Mouse (Mus musculus) inflammation-experienced regulatory T-cells, adult 6 months (primary cell): ENCODE data around the gene Stx17. TPM values are rescaled to one million over a fixed set of nuclear protein-coding genes. Genes with fewer than 3 reads are reported as not detected.

Experiments
- ATAC-seq: one replicate; pipeline ENCODE4 v1.8.0; 2017
- polyA plus RNA-seq, 3 experiments: library from polyadenylated mRNA; unstranded; fragments of 100-300 nt; shearing (Covaris generic); gene quantifications; one replicate each; pipeline ENCODE4 v1.2.1; 2017

The Stx17 gene
- polyA plus RNA-seq, result 10 to 100 TPM in 1 of 3 experiments, 1 to 10 TPM in 2; 9.4 to 15.4 (median 9.5) TPM

GRCm38 (mm10) chr4:48124773-48125469 is at the start of gene Stx17:
Gene Stx17, plus strand, starts transcription at chr4:48124915.
- peak; percentile 92 for ATAC-seq

GRCm38 (mm10) chr4:48076693-48077471 is 47.8 kb upstream of the Stx17 start:
- ATAC-seq, result no peak

DNA sequence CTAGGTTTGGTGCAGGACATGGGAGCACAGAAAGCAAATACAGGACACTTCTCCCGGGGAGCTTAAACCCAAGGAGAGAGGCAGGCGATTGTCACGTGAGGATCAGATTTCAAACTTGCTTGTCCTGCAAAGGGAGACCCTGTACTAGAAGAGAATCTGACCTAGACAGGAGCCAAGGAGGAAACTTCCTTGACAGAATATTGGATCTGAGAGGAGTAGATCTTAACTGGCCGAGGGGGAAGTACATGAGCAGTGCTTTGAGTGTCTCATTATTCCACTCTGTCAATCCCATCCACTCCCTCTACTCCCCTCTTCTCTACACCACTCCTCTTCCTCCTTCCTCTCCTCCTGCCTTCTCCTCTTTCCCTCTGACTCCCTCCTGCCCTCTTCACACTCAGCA is 46.5 kb upstream of the Stx17 start:
- no peak for ATAC-seq

GRCm38 (mm10) chr4:48079285-48080039 is 45.3 kb upstream of the Stx17 start:
- ATAC-seq, result no peak

GRCm38 (mm10) chr4:48083452-48083851 is 41.3 kb upstream of the Stx17 start:
- no peak for ATAC-seq

- ATAC-seq, result no peak
Observed at GRCm38 (mm10) chr4:48086609-48087008, 38.1 kb upstream of the Stx17 start.

- ATAC-seq, result no peak
Observed at GRCm38 (mm10) chr4:48087497-48087896, 37.2 kb upstream of the Stx17 start.

GRCm38 (mm10) chr4:48093221-48093620 is 31.5 kb upstream of the Stx17 start:
- ATAC-seq, result no peak

- ATAC-seq, result no peak
Observed at GRCm38 (mm10) chr4:48100217-48100616, 24.5 kb upstream of the Stx17 start.

DNA sequence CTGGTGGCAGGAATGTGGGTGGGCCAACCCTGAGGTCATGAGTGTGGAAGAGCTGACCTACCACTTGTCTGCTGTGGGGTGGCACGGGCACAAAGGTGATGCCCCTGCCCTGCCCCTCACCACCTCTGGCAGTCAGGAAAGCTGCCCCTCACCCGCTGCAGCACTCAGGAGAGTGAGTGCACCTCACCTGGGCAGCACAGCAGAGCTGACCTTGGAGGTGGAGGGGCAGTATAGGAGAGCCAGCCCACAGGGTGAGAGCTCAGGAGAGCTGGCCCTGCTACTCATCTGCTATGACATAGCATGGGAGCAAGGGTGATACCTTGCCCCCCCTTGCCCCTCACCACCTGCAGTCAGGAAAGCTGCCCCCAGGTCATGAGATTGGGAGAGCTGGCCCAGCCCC is 22.7 kb upstream of the Stx17 start:
- no peak for ATAC-seq

GRCm38 (mm10) chr4:48105387-48105786 is 19.3 kb upstream of the Stx17 start:
- no peak for ATAC-seq

- ATAC-seq, result no peak
Observed at GRCm38 (mm10) chr4:48107086-48107485, 17.6 kb upstream of the Stx17 start.

DNA sequence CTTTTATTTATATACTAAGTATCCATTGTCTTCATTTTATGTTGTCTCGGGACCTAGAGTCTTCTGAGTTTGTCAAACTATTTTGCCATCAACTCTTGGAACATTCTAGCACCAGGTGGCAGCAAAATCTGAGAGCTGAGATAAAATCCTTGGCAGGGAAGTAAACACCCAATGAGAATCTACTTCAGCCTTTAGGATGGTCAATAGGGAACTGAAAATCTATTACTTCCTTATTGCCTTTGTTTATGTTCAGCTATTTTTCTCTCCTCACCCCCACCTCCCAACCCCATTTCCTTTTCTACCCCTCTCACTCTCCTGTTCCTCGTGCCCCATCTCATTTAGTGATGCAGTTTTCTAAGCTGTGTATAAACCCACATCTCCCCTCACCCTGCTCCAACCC is 16.1 kb upstream of the Stx17 start:
- no peak for ATAC-seq

DNA sequence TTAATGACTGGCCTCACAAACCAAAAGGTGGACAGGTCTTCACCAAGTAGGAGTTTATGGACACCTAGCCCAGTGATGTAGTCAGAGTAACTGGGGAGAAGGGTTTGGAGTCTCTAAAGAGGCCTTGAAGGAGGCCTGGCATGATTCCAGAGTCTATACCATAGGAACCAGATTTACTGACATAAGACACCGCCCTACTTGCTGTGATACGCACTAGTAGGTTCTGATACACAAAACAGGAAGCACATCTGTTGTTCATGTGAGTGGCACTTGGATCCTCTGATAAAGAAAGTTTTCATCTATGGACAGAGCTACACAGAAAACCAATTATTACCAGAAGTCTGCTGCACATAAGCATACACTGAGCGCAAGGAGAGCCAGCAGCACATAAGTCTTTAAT is 14.4 kb upstream of the Stx17 start:
- no peak for ATAC-seq

DNA sequence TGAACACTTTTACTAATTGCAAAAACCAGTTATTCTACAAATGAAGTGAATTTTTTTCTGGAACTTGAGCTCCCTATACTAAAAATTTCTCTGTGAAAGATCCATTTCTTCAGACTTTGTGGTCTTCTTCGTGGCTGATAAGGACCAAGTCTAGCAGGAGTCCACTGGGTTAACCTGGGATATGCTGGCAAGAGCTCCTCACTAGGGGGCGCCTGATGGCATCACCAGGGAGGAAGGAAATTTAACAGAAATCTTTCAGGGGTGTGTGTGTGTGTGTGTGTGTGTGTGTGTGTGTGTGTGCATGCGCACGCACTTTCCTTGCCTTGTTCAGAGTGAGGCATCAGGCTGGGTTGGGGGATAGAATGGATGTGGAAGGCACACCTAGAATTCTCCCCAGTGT is 8.5 kb upstream of the Stx17 start:
- ATAC-seq, result peak; percentile 56

GRCm38 (mm10) chr4:48124416-48124772 is 321 bp upstream of the Stx17 start:
- peak; percentile 55 for ATAC-seq

DNA sequence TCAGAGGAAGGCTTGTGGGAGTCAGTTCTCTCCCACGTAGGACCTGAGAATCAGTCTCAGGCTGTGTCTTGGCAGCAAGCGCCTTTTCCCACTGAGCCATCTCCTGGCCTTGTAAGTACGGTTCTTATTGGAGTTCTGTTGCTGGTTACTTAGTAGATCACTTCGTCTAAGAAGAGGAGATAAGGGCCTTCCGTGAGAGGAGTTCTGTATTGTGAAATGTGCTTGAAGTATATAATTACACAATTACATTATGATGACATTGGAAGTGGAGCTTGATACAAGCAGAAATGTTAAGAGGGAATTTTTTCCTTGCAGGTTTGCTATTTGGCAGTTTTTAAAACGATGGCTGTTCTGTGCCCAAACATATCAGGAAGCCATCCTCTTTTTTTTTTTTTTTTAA is 5.6 kb downstream of the Stx17 start:
- no peak for ATAC-seq

DNA sequence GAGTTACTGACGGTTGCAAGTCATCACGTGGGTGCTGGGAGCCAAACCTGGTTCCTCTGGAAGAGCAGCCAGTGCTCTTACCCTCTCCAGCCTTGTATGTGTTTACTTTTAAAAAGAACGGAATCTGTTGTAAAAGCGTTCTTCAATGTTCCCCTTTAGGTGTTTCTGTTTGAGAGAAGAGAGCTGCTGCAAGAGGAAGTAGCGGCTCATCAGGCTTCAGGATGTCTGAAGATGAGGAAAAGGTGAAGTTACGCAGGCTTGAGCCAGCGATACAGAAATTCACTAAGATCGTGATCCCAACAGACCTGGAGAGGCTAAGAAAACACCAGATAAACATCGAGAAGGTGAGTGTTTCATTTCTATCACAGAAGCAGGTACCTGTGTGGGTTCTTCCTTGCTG is 6.9 kb downstream of the Stx17 start:
- no peak for ATAC-seq

- no peak for ATAC-seq
Observed at GRCm38 (mm10) chr4:48132721-48133120, 8.0 kb downstream of the Stx17 start.

- ATAC-seq, result no peak
Observed at GRCm38 (mm10) chr4:48149492-48149891, 24.8 kb downstream of the Stx17 start.

DNA sequence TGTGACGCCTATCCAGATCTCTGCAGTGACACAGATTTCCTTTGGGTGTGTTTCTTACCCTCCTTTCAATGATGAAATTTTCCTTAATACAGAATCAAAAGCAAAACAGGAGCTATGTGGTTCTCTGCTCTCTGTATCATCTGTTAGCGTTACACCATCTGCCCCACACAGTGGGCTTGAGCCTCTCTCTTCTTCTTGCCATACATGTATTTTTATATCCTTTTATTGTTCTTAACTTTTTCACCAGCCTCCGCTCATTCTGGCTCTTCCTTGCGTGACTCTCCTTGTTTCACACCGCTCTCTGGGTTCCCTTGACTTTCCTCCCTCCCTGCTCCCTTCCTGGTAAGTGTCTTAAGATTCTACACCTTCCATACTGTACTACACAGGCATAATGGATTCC is 28.5 kb downstream of the Stx17 start:
- ATAC-seq, result no peak

GRCm38 (mm10) chr4:48155864-48156263 is 31.1 kb downstream of the Stx17 start:
- no peak for ATAC-seq

GRCm38 (mm10) chr4:48160386-48160785 is 35.7 kb downstream of the Stx17 start:
- ATAC-seq, result no peak

- no peak for ATAC-seq
Observed at GRCm38 (mm10) chr4:48163851-48164250, 39.1 kb downstream of the Stx17 start.
